Mouse (Mus musculus): ENCODE data around the gene Zfp36l2. TPM values are rescaled to one million over a fixed set of nuclear protein-coding genes. Genes with fewer than 3 reads are reported as not detected.

The Zfp36l2 gene
- 434 and 1,666 TPM in 2 replicates for polyA plus RNA-seq (2012; ENCODE audit: low replicate concordance)

DNA sequence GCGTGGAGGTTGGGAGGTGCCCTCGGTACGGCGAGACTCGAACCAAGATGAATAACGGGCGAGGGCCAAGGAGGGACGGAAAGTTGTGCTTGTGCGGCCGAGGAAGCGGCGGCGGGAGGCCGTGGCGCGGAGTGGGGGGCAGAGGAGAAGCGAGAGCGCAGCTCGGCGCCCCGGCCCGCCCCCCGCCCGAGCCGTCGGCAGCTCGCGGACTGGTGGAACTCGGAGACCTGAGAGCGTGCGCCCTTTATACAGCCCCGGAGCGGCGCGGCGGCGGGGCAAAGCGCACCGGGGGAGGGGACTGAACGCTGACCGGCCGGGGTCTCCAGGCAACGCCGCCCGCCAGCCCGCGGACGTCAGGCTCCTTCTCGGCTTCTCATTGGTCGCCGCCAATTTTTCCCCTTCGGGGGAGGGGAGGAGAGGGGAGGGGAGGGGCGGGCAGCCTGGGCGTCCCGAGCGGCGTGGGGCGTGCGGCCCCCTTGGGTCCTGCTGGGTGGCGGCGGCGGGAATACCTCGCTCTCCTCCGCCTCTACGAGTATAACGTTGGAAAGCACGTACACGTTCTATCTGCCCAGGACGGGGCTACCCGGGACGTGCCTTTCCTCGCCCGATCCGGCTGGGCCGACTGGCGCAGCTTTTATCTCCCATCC lies at the start of gene Zfp36l2:
Zfp36l2 (minus strand) TSS at position 221 of the 647 bp plus-strand sequence.

